Mouse (Mus musculus): ENCODE data around the gene Actb.

Actb gene

DNA sequence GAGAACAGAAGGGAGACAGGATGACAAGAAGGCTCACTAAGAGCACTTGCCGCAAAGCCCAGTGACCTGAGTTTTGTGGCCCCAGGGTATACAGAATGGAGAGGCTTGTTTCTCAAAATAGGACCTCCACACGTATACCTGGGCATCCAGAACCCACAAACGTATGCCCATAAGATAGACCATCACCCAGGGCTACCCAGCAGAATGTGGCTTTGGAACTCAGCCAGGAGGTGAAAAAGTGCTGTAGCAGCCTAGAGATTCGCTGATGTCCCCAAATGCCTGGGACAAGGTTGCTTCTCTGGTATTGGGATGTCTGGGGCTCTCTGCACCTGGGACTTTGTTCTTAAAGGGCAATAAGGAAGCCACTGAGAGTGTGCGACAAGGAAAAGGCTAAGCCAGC lies 15.7 kb upstream of the Actb start:
- DNase-seq (ENCODE audit: low spot score): no peak

DNA sequence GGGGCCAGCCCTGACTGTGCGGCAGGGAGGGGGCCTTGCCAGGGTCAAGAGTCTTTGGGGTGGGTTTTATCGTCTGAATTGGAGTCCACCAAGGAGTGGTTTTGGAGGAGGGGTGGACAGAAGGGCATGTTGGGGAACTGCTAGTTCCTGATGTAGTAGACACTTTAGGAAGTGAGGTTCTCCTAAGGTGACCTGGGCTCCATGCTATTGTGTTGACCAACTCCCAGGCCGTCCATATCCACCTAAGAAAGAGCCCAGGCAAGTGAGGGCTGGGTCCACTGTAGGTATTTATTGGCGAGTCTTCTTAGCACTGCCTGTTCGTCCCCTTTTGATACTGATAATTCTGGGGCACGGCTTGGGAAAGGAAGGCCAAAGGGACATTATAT lies 14.5 kb upstream of the Actb start:
- DNase-seq (ENCODE audit: low spot score): no peak

GRCm38 (mm10) chr5:142920311-142921073 lies 13.9 kb upstream of the Actb start:
- no peak for DNase-seq (ENCODE audit: low spot score)

GRCm38 (mm10) chr5:142917402-142917801 lies 10.8 kb upstream of the Actb start:
- no peak for DNase-seq (ENCODE audit: low spot score)

DNA sequence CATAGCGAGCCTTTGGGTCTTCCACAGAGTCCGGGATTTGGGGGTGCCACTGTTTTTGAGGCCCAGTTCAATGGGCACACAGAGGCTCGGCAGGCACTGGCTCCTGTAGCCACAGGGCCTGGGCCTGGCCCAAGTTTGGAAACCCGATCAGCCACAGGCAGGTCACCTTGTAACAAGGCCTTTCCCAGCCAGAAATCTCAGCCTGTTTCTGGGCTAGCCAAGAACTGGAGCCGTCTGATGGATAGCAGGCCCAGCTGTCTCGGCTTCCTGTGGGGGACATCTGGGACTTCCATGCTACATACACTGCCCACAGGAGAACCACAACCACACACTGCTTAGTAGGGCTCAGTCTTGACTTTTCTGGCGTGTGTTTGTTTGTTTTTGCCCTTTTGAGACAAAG lies 10.0 kb upstream of the Actb start:
- DNase-seq (ENCODE audit: low spot score): no peak

DNA sequence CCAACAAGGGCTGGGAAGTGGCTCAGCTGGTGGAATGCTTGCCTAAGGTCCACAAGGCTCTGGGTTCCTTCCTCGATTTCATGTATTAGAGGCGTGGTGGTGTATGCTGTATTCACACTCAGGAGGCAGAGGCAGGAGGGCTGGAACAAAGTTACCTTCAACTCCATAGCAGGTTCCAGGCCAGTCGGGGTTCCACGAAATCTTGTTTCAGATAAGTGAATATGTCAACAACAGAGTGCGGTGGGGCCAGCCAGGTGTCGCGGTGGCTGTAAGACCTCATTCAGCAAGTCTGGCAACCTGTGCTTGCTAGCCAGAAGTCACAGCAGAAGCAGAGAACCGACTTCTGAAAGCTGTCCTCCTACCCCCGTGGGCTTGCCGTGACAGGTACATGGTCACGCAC lies 8.7 kb upstream of the Actb start:
- no peak for DNase-seq (ENCODE audit: low spot score)

DNA sequence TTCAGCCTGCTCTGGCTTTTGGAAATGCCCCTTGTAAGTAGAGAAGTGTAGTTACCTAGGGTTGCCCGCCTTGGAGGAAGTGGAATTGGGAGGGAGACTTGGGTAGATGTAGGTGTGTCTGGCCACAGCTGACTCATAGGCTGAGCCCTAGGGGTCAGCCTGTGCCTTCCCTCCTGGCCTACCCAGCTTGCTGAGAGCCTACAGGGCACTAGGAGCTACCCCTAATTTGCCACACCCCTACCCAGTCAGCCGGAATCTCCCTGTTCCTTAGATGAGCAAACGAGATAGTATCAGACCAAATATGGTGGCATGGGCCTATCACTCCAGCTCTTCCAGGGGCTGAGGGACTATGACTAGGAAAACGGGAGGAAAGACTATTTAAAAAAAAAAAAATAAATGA lies 6.2 kb upstream of the Actb start:
- DNase-seq (ENCODE audit: low spot score): no peak

GRCm38 (mm10) chr5:142912320-142912719 lies 5.8 kb upstream of the Actb start:
- no peak for DNase-seq (ENCODE audit: low spot score)

DNA sequence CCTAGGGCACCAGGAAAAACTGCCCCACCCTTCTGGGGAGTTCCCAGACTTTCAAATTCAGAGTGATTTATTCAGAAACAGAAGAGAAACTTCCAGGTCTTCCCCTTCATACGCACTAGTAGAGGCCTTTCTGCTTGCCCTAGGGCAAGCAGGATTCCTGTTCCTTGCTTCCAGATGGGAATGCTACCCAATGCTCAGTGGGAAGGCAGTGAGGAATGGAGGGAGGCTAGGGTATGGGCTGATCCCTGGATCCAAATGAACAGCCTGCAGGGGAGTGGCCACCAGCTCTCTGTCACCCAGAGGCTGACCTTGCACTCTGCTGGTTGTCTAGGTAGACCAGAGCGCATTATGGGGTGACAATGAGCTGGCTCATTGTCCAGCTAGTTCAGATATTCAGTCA lies 5.1 kb upstream of the Actb start:
- DNase-seq (ENCODE audit: low spot score): no peak

DNA sequence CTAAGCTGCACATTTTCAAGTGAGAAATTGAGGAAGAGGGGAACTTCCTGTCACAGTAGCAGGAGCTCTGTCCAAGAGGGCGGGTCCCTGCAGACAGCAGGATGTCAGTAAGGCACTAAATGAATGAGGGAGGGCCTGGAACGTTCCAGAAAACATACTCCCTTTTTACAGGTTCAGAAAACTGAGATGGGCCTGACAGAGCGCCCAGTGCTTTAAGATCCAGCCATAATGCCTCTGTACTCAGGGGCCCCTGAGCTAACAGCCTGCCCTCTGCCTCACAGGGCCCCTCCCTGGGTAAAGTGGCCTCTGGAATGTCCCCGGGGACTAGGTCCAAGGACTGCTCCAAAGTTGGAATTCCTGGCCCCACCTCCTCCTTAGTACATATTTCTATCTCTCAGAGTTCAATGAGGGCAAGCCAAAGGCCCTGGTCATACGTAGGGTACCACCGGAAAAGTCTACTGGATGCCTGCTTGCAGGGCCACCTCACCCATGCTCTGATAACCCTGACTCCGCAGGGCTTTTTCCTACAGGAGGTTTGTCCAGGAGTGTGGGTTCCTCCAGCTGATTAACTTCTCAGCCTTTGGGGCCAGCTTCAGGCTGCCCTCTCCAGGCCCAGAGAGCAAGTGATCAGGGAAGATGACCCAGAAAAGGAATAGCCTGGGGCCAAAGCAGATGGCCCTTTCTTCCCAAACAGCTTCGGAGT lies 3.2 kb upstream of the Actb start:
- no peak for DNase-seq (ENCODE audit: low spot score)

GRCm38 (mm10) chr5:142908941-142909575 lies 2.5 kb upstream of the Actb start:
- no peak for DNase-seq (ENCODE audit: low spot score)

GRCm38 (mm10) chr5:142907803-142908559 lies 1.4 kb upstream of the Actb start:
- no peak for DNase-seq (ENCODE audit: low spot score)

DNA sequence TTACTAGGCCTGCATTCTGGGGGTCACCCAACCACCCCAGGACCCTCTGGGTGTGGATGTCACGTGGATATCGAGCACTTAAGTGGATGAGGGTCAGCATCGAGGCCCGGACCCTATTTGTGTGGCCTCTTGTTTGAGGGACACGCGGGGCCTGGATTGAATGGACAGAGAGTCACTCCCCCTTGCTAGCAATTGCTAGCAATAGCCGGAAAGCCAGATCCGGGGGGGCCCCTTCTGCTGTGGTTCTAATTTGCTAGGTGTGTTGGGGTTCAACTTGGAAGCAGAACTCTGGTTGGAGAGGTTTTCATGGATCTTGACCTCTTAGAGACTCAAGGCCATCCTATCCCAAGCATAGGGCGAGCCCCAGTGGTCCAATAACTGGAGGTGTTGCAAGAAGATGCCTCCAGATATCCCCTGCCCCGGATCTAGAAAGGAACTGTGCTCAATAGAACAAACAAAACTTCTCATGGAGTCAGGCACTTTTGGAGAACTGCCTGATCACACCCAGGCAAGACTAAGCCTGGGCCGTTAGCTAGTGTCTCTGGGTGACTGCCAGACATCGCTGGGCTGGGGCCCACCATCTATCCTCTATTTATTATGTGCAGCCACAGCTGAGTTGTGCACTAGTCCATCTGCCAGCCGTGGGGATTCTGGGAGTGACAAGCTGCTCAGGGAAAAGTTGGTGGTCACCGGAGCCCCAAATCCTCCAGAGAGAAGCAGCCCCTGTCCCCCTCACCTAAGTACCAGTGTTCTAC lies 671 bp upstream of the Actb start:
- DNase-seq (ENCODE audit: low spot score): peak; percentile 47

DNA sequence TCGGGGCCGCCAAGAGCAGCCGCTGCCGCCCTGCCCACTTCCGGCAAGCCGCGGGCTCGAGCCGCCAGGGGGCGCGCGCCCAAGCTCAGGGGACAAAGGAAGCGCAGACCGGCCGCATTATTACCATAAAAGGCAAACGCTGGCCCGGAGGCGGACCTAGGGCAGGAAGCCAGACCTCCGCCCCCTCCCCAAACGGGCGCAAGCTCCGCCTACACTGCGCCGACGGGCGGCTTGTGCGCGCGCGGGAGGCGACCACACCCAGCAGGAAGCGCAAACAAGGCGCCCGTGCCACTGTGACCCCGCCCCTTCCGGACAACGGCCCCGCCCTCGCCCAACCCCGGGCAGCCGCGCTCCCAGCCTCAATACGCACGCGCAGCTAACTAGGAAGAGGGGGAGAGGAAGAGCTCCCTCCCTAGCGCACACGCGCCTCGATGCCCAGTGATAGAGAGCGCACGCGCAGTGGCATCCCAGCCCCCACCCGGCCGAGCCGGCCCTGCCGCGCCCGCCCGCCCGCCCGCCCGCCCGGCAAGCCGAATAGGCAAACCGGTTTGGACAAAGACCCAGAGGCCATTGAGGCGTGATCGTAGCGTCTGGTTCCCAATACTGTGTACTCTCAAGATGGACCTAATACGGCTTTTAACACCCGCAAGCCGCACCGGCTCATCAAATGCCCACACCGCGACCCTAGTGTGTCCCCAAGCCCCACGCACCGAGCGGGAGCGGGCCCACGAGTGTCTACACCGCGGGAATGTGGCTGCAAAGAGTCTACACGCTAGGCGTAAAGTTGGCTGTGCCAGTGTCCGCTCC lies 626 bp downstream of the Actb start:
- DNase-seq (ENCODE audit: low spot score): peak; percentile 99

GRCm38 (mm10) chr5:142905038-142905695 lies 1.4 kb downstream of the Actb start:
- DNase-seq (ENCODE audit: low spot score): no peak

DNA sequence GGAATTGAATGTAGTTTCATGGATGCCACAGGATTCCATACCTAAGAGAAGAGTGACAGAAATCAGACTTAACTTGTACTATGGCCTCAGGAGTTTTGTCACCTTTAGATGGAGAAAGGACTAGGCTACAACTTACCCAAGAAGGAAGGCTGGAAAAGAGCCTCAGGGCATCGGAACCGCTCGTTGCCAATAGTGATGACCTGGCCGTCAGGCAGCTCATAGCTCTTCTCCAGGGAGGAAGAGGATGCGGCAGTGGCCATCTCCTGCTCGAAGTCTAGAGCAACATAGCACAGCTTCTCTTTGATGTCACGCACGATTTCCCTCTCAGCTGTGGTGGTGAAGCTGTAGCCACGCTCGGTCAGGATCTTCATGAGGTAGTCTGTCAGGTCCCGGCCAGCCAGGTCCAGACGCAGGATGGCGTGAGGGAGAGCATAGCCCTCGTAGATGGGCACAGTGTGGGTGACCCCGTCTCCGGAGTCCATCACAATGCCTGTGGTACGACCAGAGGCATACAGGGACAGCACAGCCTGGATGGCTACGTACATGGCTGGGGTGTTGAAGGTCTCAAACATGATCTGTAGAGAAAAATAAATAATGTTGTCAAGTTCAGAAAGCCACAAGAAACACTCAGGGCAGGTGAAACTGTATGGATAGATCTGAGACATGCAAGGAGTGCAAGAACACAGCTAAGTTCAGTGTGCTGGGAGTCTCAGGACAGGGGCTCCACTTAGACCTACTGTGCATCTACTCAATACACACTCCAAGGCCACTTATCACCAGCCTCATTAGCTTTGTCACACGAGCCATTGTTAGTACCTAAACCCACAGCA lies 2.1 kb downstream of the Actb start:
- no peak for DNase-seq (ENCODE audit: low spot score)

DNA sequence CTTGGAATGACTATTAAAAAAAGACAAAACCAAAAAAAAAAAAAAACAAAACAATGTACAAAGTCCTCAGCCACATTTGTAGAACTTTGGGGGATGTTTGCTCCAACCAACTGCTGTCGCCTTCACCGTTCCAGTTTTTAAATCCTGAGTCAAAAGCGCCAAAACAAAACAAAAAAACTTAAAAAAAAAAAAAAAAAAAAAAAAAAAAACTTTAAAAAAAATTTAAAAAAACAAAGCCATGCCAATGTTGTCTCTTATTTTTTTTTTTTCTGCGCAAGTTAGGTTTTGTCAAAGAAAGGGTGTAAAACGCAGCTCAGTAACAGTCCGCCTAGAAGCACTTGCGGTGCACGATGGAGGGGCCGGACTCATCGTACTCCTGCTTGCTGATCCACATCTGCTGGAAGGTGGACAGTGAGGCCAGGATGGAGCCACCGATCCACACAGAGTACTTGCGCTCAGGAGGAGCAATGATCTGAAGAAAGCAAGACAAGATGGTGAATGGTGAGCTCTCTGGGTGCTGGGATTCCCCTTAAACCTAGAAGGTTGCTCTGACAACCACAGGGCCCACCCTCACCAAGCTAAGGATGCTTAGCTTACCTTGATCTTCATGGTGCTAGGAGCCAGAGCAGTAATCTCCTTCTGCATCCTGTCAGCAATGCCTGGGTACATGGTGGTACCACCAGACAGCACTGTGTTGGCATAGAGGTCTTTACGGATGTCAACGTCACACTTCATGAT lies 2.9 kb downstream of the Actb start:
- no peak for DNase-seq (ENCODE audit: low spot score)

DNA sequence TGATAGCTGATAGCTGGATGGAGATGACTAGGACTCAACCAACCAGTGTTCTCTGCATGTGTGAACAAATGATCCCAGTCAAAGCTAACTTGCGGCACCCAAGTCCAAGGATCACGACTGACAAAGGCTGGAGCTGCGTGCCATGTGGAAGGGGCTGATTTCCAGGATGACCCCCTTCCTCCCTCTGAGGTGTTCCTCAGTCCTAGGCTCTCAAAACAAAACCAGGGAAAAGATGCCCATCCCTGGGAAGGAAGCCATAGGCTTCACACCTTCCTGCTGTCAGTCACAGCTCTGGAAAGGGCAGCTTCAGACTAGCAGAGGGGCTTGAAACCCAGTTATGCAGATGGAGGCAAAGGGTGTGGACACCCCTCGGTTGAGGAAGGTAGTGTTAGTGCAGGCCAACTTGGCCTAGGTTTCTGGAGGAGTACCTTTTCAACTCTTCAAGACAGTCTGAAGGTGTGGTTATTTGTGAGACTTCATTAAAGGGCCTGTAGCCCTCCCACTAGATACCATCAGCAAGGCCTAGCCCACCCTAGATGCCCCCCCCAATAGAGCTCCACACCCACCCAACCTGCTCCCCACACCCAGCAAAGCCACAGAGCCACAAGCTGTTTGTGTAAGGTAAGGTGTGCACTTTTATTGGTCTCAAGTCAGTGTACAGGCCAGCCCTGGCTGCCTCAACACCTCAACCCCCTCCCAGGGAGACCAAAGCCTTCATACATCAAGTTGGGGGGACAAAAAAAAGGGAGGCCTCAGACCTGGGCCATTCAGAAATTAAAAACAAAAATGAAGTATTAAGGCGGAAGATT lies 3.8 kb downstream of the Actb start:
- DNase-seq (ENCODE audit: low spot score): no peak
